Mouse (Mus musculus): ENCODE results near the gene Ube2c.

DNA sequence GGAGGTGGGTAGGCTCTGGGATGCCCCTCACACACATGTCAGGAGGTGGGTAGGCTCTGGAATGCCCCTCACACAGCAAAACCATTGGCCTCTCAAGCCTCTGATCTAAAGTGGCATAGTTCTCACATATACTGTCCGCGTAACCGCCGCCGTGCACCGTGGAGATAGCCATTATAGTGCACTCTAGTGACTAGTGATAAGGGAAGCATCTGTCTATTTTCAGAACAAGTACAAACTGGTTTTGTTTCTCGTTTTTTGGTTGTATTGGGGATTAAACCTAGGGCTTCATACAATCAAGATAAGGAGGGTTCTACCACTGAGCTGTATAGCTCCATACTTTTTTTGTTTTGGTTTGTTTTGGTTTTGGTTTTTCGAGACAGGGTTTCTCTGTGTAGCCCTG is 46.1 kb downstream of the Ube2c start:
- TF ChIP-seq CTCF (IDR thresholded peaks at IDR 0.05): no peak
- no peak for TF ChIP-seq EP300 (IDR thresholded peaks at IDR 0.05; ENCODE audit: insufficient read depth, low read depth, low read length)
- TF ChIP-seq POLR2A (IDR thresholded peaks at IDR 0.05; ENCODE audit: insufficient read depth, low read depth, low read length): no peak

Measured in heart, adult 2 months (tissue).